Mouse (Mus musculus): ENCODE results near the gene Tnpo3.
"Not testable (repeated sequence)": the region's sequence is repeated elsewhere in the genome, so short reads cannot be mapped to it uniquely, and the experiment has no call there.

Gene Tnpo3

DNA sequence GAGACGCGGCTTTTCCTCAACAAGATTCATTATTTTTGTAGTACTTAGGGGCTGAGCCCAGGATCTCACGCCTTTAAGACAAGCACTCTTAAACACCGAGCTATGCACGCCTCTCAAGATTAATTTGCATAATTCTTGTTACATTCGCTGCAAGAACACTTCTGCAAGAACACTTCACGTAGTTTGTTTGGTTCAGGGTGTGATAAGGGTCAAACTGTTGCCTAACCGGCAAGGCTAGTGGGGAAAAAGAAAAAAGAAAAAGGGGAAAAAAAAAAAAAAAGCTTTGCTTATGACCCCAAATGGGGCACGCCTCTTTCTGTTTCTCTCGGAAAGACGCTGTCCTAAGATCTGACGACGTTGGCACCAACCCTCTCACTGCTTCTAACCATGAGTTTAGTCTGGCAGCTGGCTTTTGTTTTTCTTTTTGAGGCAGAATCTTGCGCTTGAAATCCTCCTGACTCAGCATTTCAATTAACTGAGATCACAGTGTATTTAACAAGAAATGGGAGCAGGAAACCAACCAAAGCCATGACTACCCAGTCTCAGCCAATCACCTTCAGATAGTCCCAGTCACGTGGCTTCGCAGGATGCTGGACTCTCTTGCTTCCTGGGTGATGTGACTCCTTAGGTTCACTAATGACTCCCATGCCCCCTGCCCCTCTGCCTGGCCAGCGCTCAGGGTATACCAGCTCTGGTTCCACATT, 11.3 kb upstream of the Tnpo3 start:
- in situ Hi-C loops (cut with MboI, MseI) = no loop called here

DNA sequence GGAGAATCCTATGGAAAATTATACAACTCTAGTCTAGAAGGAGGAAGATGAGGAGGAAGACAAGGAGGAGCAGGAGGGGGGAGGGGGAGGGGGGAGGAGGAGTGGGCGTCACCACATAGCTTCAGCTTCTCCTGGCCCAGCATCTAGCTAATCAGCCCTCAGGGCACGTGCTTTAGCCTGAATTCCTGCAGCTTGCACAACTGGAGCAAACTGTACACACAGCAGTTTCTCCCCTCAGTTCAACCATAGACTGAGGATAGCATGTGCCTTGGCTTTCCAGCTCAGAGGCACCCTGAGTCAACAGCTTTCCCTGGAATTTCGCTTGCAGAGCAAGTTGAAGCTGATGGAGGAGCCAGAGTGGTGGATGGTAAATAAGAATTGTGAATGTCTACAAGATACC, 10.5 kb upstream of the Tnpo3 start:
- in situ Hi-C loops (cut with MboI, MseI) = no loop called here

DNA sequence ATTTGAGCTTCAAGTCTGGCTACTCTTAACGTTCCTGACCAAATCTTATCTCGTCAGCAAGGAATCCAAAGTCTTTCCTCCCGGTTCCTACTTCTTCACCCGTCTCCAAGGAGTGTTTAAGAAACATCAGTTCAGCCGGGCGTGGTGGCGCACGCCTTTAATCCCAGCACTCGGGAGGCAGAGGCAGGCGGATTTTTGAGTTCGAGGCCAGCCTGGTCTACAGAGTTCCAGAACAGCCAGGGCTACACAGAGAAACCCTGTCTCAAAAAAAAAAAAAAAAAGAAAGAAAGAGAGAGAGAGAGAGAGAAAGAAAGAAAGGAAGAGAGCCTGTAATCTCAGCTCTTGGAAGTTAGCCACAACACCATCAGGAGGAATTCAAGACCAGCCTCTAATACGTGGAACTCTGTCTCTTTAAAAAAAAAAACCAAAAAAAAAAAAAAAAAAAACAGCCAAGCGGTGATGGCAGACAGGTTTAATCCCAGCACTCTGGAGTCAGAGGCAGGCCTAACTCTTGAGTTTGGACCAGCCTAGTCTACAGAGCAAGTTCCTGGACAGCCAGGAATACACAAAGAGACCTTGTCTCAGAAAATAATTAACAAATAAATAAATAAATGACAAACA, 443 bp upstream of the Tnpo3 start:
- in situ Hi-C loops (cut with MboI, MseI) = not testable (repeated sequence)

DNA sequence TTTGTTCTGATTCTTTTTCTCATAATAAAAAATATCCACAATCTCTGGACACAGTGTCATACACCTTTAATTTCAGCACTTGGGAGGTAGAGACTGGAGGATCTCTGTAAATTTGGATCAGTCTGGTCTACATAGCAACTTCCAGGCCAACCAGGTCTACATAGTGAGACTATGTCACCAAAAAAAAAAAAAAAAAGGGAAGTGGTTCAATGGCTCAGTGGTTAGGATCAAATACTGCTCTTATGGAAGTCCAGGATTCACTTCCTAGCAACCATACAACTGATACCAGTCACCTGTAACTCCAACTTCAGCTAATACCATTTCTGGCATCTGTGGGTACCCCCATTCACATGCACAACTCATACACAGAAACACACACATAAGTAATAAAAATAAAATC, 9.5 kb downstream of the Tnpo3 start:
- in situ Hi-C loops (cut with MboI, MseI) = no loop called here

DNA sequence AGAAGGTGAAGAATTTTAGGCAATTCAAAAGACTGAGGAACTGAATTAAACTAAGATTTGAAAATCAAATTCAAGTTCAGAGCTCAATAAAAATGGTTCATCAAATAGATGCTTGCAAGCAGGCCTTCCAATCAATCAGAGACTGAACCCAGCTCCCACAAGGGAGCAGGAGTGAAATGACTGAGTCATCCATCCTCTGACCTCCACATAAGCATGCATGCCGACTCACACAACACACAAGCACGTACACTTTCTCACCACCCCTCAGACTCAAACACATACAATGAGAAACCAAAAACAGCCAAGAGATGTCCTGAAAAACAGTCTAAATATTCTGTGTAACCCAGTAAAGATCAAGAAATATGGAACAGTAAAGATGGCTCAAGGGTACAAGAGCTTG, 14.0 kb downstream of the Tnpo3 start:
- in situ Hi-C loops (cut with MboI, MseI) = no loop called here

DNA sequence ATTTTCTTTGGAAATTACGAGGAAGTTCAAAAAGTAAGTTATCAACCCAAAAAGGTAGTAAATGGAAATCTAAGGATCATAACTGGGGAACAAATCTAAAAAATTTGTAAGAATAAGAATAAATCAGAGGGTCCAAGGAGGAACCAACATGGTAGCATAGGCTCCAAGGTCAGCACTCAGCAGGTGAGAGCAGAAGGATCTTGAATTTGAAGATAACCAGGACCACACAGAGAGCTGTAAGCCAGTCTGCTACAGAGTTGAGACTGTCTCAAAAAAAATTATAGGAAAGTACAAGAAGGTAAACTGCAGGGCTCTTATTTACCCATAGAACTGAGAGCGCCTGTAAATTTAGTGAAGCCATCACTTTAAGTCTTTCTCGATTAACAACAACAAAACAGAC, 28.5 kb downstream of the Tnpo3 start:
- in situ Hi-C loops (cut with MboI, MseI) = no loop called here

DNA sequence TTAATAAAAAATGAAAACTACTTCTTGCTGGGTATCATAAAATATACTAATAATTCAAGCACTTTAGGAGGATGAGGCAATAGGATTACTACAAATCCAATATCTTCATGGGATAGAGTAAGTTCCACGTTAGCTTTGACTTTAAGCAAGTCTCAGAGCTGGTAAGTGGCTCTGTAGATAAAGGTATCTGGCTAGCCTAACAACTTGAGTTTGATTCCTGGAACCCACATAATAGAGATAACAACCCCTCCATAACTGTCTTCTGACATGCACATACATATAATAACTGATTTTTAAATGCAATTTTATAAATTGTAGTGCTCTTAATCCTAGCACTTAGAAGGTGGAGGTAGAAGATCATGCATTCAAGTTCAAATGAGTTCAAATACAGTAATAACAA, 28.9 kb downstream of the Tnpo3 start:
- in situ Hi-C loops (cut with MboI, MseI) = no loop called here

DNA sequence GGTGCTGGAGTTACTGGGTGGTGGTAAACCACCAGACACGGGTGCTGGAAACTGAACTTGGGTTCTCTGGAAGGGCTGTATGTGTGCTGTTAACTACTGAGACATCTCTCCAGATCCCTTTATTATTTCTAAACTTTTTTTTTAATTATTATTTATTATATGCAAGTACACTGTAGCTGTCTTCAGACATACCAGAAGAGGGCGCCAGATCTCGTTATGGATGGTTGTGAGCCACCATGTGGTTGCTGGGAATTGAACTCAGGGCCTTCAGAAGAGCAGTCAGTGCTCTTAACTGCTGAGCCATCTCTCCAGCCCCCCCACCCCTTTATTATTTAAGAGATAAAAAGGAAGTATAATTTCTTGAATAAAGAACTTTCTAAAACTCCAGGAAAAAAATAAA, 33.3 kb downstream of the Tnpo3 start:
- in situ Hi-C loops (cut with MboI, MseI) = not testable (repeated sequence)

DNA sequence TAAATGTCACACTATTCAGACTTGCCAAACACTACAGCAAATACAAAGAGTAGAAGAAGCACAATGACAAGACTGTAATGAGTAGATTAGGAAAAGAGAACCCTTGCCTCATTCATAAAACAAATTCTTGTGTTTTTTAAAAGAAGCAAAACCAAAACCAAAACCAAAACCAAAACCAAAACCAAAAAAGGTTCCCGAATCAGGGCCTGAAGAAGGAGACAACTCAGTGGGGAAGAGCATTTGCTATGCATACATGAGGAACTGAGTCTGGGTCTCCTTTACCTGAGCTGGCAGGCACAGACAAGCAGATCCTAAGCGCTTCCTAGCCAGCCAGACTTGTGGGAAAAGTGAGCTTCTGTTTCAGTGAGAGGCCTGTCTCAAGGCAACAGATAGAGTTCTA, 52.6 kb downstream of the Tnpo3 start:
- in situ Hi-C loops (cut with MboI, MseI) = no loop called here

DNA sequence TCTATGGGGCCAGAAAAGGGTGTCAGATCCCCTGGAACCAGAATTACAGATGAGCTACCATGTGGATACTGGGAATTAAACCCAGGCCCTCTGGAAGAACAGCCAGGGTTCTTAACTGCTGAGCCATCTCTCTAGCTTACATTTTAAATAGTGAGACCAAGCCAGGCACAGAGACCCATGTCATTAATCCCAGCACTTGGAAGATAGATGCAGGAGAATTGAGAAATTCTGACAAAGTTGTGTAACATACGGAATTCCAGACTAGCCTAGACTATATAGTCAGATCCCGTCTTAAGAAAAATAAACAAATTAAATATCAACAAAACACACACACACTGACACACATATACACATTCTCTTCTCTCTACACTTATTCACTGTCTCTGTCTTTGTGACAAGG, 57.2 kb downstream of the Tnpo3 start:
- in situ Hi-C loops (cut with MboI, MseI) = loop anchor here (5.0 kb wide), 1 partner anchor 320 kb away; no protein-coding TSS in a partner anchor

DNA sequence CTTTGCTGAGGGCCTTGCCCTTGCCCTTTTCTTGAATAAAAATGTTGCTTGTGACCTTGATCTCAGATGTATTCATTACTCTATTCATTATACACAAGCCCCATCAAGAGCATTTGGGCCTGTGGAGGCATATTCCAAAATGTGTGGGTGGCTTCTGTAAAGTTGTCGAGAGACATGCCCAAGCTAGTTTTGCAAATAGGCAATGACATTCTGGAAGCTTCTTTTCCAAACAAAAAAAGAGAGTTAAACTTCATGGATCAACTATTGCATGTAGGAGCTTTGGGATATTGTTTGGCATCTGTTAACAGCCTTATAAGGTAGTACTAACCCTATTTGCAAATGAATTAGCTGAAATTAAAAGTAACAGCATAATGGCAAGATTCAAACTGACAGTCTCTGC, 61.6 kb downstream of the Tnpo3 start:
- in situ Hi-C loops (cut with MboI, MseI) = no loop called here

DNA sequence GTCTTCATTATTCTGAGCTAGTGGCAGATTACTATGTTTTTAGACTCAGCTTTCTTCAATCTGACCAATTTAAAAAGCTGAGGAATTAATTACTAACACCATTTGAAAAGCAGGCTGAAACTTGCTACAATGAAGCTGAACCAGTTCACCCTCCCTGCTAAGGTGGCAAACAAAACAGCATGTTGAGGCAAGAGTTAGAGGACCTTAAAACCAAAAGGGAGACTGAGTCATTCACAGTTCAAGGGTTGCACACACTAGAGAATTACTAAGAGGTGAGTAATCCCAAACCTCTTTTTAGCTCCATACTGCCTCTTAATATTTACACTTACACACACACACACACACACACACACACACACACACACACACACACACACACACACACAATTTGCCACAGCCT, 62.1 kb downstream of the Tnpo3 start:
- in situ Hi-C loops (cut with MboI, MseI) = no loop called here

DNA sequence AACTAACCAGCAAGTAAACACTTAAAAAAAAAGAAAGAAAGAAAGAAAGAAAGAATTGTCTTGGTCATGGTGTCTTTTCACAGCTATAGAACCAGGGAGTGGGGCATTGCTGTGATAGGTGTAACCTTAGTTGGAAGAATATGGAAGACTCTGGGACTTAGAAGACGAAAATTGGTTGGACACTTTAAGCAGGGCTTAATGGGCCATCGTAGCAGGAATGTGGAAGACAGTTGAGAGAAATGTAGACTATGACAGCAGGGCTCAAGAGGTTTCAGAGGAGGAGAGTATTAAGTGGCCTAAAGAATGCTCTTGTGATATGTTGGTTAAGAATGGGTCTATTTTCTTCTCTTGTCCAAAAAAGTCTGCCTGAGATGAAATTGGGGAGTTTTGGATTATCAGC, 64.1 kb downstream of the Tnpo3 start:
- in situ Hi-C loops (cut with MboI, MseI) = no loop called here

DNA sequence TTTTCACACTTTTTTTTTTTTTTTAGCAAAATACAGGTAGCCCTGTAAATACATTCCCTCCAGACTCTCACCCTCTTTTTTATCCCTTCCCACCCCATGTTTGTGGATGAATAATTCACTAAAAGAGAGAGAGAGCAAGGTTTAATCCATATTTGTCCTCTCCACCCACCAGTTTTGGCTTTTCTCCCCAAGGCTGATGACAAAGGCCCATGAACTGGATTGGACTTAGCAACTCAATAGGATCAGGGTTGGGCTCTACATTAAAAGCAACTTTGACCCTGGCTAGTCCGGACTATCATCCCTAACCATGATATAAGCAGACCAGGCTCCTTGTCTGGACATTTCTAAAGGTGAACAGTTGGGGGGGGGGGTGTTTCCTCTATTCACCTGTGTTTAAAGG, 68.7 kb downstream of the Tnpo3 start:
- in situ Hi-C loops (cut with MboI, MseI) = no loop called here

DNA sequence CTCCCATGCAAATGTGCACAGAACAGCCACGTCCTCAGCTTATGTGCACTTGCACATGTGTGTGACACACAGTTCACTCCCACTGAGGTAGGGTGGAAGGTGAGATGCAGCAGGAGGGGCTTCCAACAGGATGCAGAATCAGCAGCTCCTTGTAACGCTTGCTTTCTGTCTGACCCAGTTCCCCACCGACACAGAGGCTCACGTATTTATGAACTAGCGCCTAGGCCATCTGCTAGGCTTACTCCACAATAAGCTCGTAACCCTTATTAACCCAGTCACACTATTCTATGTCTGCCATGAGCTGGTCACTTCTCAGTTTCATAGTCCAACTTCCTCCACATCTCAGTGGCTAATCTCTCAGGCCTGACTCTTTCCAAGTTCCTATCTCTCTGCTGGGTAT, 69.5 kb downstream of the Tnpo3 start:
- in situ Hi-C loops (cut with MboI, MseI) = no loop called here

DNA sequence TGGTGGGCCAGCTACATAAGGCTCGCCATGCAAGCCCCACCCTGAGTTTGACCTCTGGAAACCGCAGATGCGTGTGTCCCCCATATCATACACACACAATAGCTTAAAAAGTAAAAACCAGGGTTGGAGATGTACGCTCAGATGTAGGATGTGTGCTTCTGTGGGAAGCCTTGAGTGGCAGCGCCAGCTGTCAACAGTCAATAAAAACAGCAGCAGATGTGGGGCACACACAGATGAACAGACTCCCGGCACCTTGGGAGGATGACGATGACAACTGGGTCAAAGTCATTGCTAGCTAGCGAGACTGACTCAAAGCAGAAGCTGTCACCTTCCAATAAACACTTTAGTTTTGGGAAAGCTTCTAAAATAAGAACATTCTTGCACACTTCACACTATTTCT, 70.2 kb downstream of the Tnpo3 start:
- in situ Hi-C loops (cut with MboI, MseI) = no loop called here

DNA sequence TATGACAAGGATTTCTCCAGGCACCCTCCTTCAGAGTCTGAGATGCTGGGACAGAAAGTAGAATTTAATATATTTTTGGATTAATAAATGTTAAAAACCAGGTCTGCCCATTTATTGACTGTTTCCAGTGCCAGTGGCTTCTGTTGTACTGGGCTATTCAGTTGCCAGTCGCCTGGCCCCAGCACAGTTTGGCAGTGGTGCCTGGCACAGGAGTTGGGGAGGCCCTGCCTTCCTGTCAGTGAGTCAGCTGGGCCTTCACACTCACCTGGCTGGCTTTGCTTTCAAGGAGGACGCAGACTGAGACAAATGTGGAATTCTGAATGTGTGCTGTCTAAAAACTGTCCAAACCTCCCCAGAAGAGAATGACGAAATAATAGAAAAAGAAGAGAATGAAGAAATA, 72.5 kb downstream of the Tnpo3 start:
- in situ Hi-C loops (cut with MboI, MseI) = no loop called here

DNA sequence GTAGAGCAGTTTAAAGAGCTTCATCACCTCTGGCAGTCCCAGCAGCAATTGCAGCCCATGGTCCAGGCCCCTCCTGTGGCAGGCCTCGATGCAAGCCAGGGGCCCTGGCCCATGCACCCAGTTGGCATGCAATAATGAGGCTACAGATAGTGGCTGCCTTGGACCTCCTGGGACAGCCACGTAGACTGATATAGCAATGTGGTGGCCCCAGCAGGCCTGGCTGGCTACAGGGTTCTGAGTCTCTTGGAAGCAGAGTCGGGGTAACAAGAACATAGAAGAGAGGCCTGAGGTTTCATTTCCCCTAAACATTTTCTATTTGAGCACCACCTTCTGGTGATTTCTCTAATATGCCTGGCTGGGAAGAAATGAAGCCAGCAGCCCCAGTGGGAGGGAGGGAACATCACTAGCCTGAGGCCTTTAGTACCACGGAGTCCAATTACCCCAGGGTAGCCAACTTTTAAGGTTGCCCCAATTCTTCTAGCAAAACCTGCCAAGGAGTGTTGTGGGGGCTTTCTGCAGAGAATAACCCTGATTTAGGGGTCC, 73.0 kb downstream of the Tnpo3 start:
- in situ Hi-C loops (cut with MboI, MseI) = no loop called here

DNA sequence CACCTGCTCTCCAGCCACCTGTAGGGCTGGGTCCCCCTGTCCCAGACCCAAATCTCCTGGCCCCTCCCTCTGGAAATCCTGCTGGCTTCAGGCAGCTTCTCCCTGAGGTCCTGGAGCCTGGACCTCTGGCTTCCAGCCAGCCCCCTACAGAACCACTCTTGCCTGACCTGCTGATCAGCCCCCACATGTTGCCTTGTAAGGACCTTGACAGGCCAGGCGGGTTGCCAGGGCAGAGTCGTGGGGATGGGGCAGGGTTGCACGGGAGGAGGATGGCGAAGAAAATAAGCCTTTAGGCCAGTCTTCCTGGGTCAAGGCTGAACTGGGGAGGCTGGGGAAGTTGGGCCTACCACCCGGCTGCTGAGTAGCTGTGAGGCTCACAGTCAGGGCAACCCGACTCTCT, 74.4 kb downstream of the Tnpo3 start:
- in situ Hi-C loops (cut with MboI, MseI) = no loop called here

DNA sequence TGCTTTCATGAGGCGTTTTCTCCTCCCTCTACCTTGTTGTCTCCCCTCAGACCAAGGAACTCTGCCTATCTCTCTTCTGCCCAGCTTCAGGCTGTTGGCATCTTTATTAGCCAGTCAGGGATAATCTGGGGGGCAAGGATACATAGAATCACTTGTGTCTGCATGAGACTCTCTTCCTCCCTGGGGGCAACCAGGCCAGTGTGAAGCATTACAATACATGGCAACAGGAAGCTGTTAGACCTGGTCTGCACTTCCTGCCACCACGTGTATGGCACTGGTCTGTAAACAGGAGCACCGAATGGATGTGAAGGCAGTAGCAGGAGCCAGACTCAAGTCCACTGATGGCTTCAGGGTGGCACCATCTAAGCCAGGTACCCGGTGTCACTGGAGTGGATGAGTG, 79.6 kb downstream of the Tnpo3 start:
- in situ Hi-C loops (cut with MboI, MseI) = no loop called here

DNA sequence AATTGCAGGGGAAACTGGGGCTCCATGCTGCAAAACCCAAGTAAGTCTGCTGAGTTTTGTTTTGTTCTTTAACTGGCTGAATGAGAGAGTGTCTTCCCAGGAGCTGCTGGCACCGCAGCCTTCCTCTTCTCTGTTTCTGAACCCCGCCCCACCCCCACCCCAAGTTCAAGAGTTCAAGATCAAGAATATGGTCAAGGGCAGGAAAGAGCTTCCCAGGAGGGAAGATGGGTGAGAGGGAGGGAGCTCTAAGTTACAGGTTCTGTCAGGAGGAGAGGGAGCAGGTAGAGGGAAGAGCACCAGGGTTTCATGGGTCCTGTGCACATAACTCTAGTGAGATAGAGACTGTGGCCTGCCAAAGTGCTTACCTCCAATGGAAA, 80.3 kb downstream of the Tnpo3 start:
- in situ Hi-C loops (cut with MboI, MseI) = no loop called here

DNA sequence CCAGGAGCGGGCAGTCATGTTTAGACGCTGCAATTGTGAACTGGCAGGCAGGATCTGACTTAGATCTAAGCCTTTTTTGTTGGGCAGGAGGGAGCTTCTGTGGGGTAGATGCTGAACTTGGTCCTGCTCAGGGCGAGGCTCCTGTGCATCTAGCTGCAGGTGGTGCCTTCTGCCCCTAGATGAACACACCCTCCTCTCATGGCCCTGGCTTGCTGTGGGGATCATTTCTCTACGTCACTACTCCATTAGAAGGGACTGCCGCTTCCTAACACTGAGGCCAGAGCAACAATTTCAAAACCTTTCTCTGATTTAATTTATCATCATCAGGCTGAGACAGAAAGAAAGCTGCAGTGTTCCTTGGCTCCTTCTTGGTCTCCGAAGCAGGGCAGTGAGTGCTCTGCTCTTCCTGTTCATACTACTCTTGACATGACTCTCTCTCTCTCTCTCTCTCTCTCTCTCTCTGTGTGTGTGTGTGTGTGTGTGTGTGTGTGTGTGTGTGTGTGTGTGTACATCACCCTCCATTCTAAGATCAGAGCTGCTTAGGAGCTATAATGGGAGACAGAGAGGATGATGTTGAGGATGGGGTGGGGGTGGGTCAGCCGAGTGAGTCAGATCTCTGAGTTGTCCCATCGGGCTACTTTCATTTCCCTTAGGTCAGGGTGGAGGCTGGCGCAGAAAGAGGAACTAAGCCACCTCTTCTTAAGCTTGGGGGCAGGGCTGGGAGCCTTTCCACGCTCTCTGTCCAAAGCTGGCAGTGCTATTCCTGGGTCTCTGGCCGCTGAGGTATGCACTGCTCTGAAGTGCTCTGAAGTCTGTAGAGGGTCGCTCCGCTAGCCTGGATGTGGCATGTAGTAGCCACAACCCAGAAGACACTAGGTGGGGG, 80.9 kb downstream of the Tnpo3 start:
- in situ Hi-C loops (cut with MboI, MseI) = no loop called here

DNA sequence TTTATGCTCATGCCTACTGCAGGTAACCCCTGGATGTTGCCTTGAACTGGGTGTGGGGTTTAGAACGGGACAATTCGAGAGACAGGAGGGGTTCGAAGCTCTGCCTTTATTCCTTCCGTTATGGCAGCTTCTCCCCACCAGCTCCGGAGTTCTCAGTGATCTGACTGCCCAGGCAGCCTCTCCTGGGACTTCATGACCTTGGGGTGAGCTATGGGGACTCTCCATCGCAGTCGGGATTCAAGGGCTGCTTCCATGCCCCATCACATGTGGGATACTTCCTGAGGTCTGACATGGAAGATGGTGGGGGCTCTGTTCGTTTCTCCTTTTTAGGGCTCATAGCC, 81.6 kb downstream of the Tnpo3 start:
- in situ Hi-C loops (cut with MboI, MseI) = no loop called here
